Mouse (Mus musculus) bone marrow, adult 2 months (tissue): ENCODE data around the gene Olfr992.
"Not testable (repeated sequence)": the region's sequence is repeated elsewhere in the genome, so short reads cannot be mapped to it uniquely, and the experiment has no call there.

ENCODE experiments used
- CTCF ChIP-seq: fragments of 200-500 bp; IDR thresholded peaks from 2 replicates; pipeline ENCODE4 v1.5.1; 2011; ENCODE audit warnings: low read length, control low read depth; ENCODE audit not compliant: control insufficient read depth, insufficient read depth
- POLR2A ChIP-seq: fragments of 200-500 bp; IDR thresholded peaks from 2 replicates; pipeline ENCODE4 v1.6.1; 2011; ENCODE audit warnings: low read depth, mild to moderate bottlenecking, control low read depth, low read length, borderline replicate concordance; ENCODE audit not compliant: control insufficient read depth

DNA sequence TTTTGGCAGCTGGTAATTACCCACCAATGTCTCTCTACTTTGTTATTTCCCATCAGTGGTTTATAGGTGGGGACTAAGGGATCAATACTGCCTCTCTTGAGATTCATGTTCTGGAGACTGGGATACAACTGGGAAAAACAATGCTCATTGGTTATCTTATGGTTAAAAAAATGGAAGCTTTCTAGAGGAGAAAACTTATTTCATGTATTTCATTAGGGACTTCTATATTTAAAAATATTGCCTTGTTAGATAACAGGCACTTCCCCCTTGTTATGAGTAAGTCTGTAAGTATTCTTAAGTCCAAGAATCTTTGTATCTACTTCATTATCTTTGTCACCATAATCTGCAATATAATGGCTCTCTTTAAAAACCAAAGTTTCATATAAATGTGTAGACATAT lies 46.1 kb downstream of the Olfr992 start, which contains the start of gene Olfr988:
- not testable (repeated sequence) for TF ChIP-seq CTCF, POLR2A
